Mouse (Mus musculus): Measurements from ENCODE around the gene Arrdc4. TPM values are rescaled to one million over a fixed set of nuclear protein-coding genes. Genes with fewer than 3 reads are reported as not detected.

Gene Arrdc4
- 24.0 TPM for polyA plus RNA-seq (2015; fragmentation: Illumina TruSeq; extraction: RNeasy Lipid Tissue Mini Kit (QIAGEN cat#74804); ENCODE audit: insufficient read depth, low replicate concordance)

GRCm38 (mm10) chr7:68748761-68749635 lies at the start of gene Arrdc4:
Gene Arrdc4, minus strand, starts transcription at chr7:68749241.

Measured in spleen, adult 10 weeks (tissue).